8 mouse cellular contexts compared by ENCODE assay signal in genomic region chr9:54286331-54286987, GRCm38 (mm10). TPM values are rescaled to one million over a fixed set of nuclear protein-coding genes. Genes with fewer than 3 reads are reported as not detected.
A peak's percentile ranks its signal among the peaks of the same experiment; 100 is the strongest.
DNase-seq lines count a peak whose midpoint lies in the region; ATAC-seq lines count a peak whose summit lies in the region.

TSS of gene Gldn (plus strand) at chr9:54286486.

- peak; percentile 64 for ATAC-seq in kidney, embryonic 15.5 days (replicated peaks; ENCODE audit: low FRiP score)
- peak; percentile 75 for ATAC-seq in neural tube, embryonic 13.5 days (ENCODE audit: low read depth)

- peaks cover 24% of the 10 kb centered on the region for H3K27me3 ChIP-seq in kidney, embryonic 15.5 days
- peaks cover 47% of the 10 kb centered on the region for H3K27me3 ChIP-seq in forebrain, embryonic 10.5 days (ENCODE audit: poor library complexity, severe bottlenecking)
- H3K27me3 ChIP-seq in neural tube, embryonic 13.5 days, result peaks cover 28% of the 10 kb centered on the region

- H3K4me3 ChIP-seq in kidney, embryonic 15.5 days (replicated peaks), result peak within 1 kb of the TSS; percentile 47
- peak within 1 kb of the TSS; percentile 61 for H3K4me3 ChIP-seq in forebrain, embryonic 10.5 days
- peak within 1 kb of the TSS; percentile 43 for H3K4me3 ChIP-seq in neural tube, embryonic 13.5 days

- DNase-seq in kidney, adult 18-20 months, result no peak
- peak; percentile 69 for DNase-seq in ZHBTc4 (ENCODE audit: low read depth, low spot score)
- DNase-seq in forebrain, embryonic 10.5 days (ENCODE audit: extremely low spot score, low spot score), result peak; percentile 44
- peak; percentile 4 to 6 for DNase-seq in left cerebral cortex, postnatal 25 days (ENCODE audit: low spot score in 2 of 2)
- no peak for DNase-seq in urinary bladder, postnatal 10 days (ENCODE audit: low spot score)
- DNase-seq in gastrocnemius, postnatal 4 days (ENCODE audit: low spot score in 2 of 2), result no peak

- peak within 1 kb of the TSS; percentile 79 for H3K27ac ChIP-seq in kidney, embryonic 15.5 days
- H3K27ac ChIP-seq in forebrain, embryonic 10.5 days, result peak within 1 kb of the TSS; percentile 79
- no peak within 1 kb of the TSS for H3K27ac ChIP-seq in neural tube, embryonic 13.5 days (replicated peaks)

- H3K36me3 ChIP-seq in kidney, embryonic 15.5 days, result no peaks in the 10 kb centered on the region
- H3K36me3 ChIP-seq in forebrain, embryonic 10.5 days (replicated peaks), result no peaks in the 10 kb centered on the region
- no peaks in the 10 kb centered on the region for H3K36me3 ChIP-seq in neural tube, embryonic 13.5 days

- H3K4me1 ChIP-seq in kidney, embryonic 15.5 days, result peaks cover 17% of the 10 kb centered on the region
- peaks cover 31% of the 10 kb centered on the region for H3K4me1 ChIP-seq in forebrain, embryonic 10.5 days
- peaks cover 10% of the 10 kb centered on the region for H3K4me1 ChIP-seq in neural tube, embryonic 13.5 days (replicated peaks)

- intact Hi-C loops in left cerebral cortex, postnatal 25 days (cut with DNase I), result no loop called here

- peak within 1 kb of the TSS; percentile 39 for H3K9ac ChIP-seq in kidney, embryonic 15.5 days
- H3K9ac ChIP-seq in neural tube, embryonic 13.5 days, result peak within 1 kb of the TSS; percentile 70

- no peaks in the 10 kb centered on the region for H3K9me3 ChIP-seq in kidney, embryonic 15.5 days (replicated peaks)
- no peaks in the 10 kb centered on the region for H3K9me3 ChIP-seq in forebrain, embryonic 10.5 days
- no peaks in the 10 kb centered on the region for H3K9me3 ChIP-seq in neural tube, embryonic 13.5 days

- 3% methylated on average over 61 of the region's 61 CpGs for WGBS in kidney, embryonic 15.5 days
- 3% methylated on average over 61 of the region's 61 CpGs for WGBS in forebrain, embryonic 10.5 days
- WGBS in neural tube, embryonic 13.5 days, result 3% methylated on average over 61 of the region's 61 CpGs

- peak within 1 kb of the TSS; percentile 92 for H3K4me2 ChIP-seq in kidney, embryonic 15.5 days
- peak within 1 kb of the TSS; percentile 83 for H3K4me2 ChIP-seq in neural tube, embryonic 13.5 days

RNA-seq across cellular contexts. Expression of gene Gldn, which starts in this region (rescaled TPM):
- polyA plus RNA-seq in kidney, embryonic 15.5 days (2015; fragmentation: Nextera tagmentation; extraction: Ambion mirVana), result 4.2 and 4.4 TPM in 2 replicates
- polyA plus RNA-seq in forebrain, embryonic 10.5 days (2016; fragmentation: Nextera tagmentation; extraction: Ambion mirVana), result 0.17 and 0.27 TPM in 2 replicates
- under 1 TPM; 0.60 to 0.69 TPM for total RNA-seq in left cerebral cortex, postnatal 25 days (2021)
- 0.17 and 0.35 TPM in 2 replicates for polyA plus RNA-seq in neural tube, embryonic 13.5 days (2015; fragmentation: Nextera tagmentation; extraction: Ambion mirVana)
- total RNA-seq in gastrocnemius, postnatal 4 days (2021), result 1 to 10 TPM; 3.1 to 3.8 TPM

Comparison
In these comparisons a context has a peak if more than half of its experiments do, and no peak if none do; other contexts are left out.
1. Peak in DNase-seq, H3K4me3 ChIP-seq and H3K27ac ChIP-seq in forebrain, embryonic 10.5 days; RNA of the gene not detected or under 1 TPM.
2. Peak in DNase-seq in left cerebral cortex, postnatal 25 days; RNA of the gene not detected or under 1 TPM.
3. Peak in ATAC-seq, H3K4me3 ChIP-seq, H3K9ac ChIP-seq and H3K4me2 ChIP-seq in neural tube, embryonic 13.5 days; RNA of the gene not detected or under 1 TPM.